Mouse (Mus musculus) midbrain, embryonic 14.5 days (tissue): ENCODE results near the gene Dok4. TPM values are rescaled to one million over a fixed set of nuclear protein-coding genes. Genes with fewer than 3 reads are reported as not detected.

Experiments used
- ATAC-seq: fragments of 200-750 bp; cut with Nextera tagmentation; 2 replicates; pipeline ENCODE4 v1.8.0; 2017; ENCODE audit warnings: moderate number of reproducible peaks, moderate library complexity; ENCODE audit not compliant: low FRiP score, low TSS enrichment
- DNase-seq: peaks from one replicate; pipeline ENCODE4 v3.0.0-alpha.2; 2015
- H3K27ac ChIP-seq: fragments of 300-500 bp; sonication (generic); replicated peaks from 2 replicates; pipeline ENCODE4 v1.5.1; 2014; ENCODE audit warnings: mild to moderate bottlenecking, low read depth, low read length, moderate library complexity
- H3K27me3 ChIP-seq: fragments of 300-500 bp; sonication (generic); 2 replicates; pipeline ENCODE4 v1.6.1; 2014; ENCODE audit warnings: low read length, control low read depth, mixed read lengths; ENCODE audit not compliant: control insufficient read depth, insufficient read depth
- H3K36me3 ChIP-seq: fragments of 300-500 bp; sonication (generic); 2 replicates; pipeline ENCODE4 v1.6.1; 2014; ENCODE audit warnings: low read length, control low read depth; ENCODE audit not compliant: control insufficient read depth, insufficient read depth
- H3K4me1 ChIP-seq: fragments of 300-500 bp; sonication (generic); 2 replicates; pipeline ENCODE4 v1.6.1; 2014; ENCODE audit warnings: mild to moderate bottlenecking, antibody characterized with exemption, low read length, control low read depth; ENCODE audit not compliant: control insufficient read depth, insufficient read depth
- H3K4me2 ChIP-seq: fragments of 300-500 bp; sonication (generic); 2 replicates; pipeline ENCODE4 v1.6.1; 2014; ENCODE audit warnings: mild to moderate bottlenecking, low read length, moderate library complexity
- H3K4me3 ChIP-seq: fragments of 300-500 bp; sonication (generic); replicated peaks from 2 replicates; pipeline ENCODE4 v1.5.1; 2014; ENCODE audit warnings: low read depth, low read length
- H3K9ac ChIP-seq: fragments of 300-500 bp; sonication (generic); replicated peaks from 2 replicates; pipeline ENCODE4 v1.6.1; 2014; ENCODE audit warnings: mild to moderate bottlenecking, low read length, moderate library complexity
- H3K9me3 ChIP-seq: fragments of 300-500 bp; sonication (generic); 2 replicates; pipeline ENCODE4 v1.6.1; 2016; ENCODE audit warnings: low read length, control low read depth, mixed read lengths; ENCODE audit not compliant: control insufficient read depth
- WGBS: fragments of 180-500 bp; shearing (Covaris S2); extraction: QIAGEN DNeasy Blood & Tissue Kit; methylation state at CpG from one replicate; pipeline ENCODE4 v1.1.7; 2014; 5-methylcytosine and 5-hydroxymethylcytosine counted together
- polyA plus RNA-seq: library from polyadenylated mRNA; unstranded; fragments of >200 nt; fragmentation: Nextera tagmentation; extraction: Ambion mirVana; gene quantifications from 2 replicates; pipeline ENCODE4 v1.2.1, GENCODE M21; 2014

Gene Dok4
- polyA plus RNA-seq: 65.0 and 77.9 TPM in 2 replicates

DNA sequence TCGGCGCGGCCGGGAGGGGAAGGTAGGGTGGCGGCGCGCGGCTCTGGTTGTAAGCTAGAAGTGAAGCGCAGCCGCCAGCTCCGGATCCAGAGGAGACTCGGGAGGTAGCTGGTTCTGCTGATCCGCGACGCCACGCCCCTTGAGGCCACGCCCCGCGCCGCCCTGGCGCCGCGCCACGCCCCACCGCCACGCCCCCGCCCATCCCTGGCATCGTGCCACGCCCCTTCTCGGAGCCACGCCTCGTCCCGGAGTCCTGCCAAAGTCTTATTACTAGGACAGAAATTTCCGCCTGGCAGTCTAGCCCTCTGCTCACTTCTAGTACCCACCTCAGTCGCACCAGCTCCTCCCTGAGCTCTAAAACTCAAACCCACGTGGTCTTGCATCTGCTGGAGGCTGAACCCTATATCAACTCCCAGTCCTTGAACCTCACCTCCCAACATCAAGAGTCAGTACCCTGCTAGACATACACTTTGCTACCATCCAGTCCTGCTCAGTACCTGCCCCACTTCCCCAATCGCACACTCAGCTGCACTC, at the start of gene Dok4:
Gene Dok4 (minus strand): TSS at position 134 of the 534 bp plus-strand sequence.
- Histone ChIP-seq H3K27me3 (peaks cover 12% of the 10 kb centered on the region), H3K4me2 (peak within 1 kb of the TSS; percentile 97), H3K9me3 (no peaks in the 10 kb centered on the region), H3K36me3 (no peaks in the 10 kb centered on the region), H3K27ac (no peak within 1 kb of the TSS), H3K9ac (peak within 1 kb of the TSS; percentile 60), H3K4me3 (peak within 1 kb of the TSS; percentile 55), H3K4me1 (peaks cover 20% of the 10 kb centered on the region)
- WGBS: 2% methylated on average over 34 of the region's 37 CpGs
- DNase-seq (peak; percentile 80), ATAC-seq (peak; percentile 69)

DNA sequence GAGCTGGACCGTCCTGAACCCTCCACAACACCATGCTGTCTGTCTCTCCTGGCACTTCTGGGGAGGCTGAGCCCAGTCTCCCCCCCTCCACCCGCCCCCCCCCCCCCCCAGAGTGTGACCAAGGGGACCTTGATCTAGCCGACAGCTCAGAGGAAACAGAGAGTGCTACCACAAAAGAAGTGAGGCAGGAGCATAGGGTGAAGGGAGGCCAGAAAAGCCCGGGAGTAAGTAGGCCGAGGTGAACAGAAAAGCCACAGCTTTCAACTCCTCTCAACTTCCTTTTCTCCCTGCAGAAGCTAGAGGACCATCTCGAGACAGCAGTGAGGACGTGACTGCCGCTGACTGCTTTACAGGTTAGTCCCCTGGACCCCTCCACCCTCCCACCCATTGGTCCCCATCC, 47.3 kb upstream of the Dok4 start, which contains the start of gene Adgrg5:
Gene Adgrg5 (plus strand): TSS at position 290 of the 400 bp plus-strand sequence.
- DNase-seq: no peak
- H3K4me2 ChIP-seq: no peak within 1 kb of the TSS
- H3K27me3 ChIP-seq: 0 out of 2 replicates have a peak, but pooled peaks cover under 1% of the 10 kb centered on the region
- no peaks in the 10 kb centered on the region for H3K4me1 ChIP-seq
- no peak within 1 kb of the TSS for H3K4me3 ChIP-seq
- H3K36me3 ChIP-seq: no peaks in the 10 kb centered on the region
- no peaks in the 10 kb centered on the region for H3K9me3 ChIP-seq
- ATAC-seq: no peak
- WGBS: 52% methylated on average over 5 of the region's 8 CpGs
- no peak within 1 kb of the TSS for H3K9ac ChIP-seq
- H3K27ac ChIP-seq: no peak within 1 kb of the TSS

DNA sequence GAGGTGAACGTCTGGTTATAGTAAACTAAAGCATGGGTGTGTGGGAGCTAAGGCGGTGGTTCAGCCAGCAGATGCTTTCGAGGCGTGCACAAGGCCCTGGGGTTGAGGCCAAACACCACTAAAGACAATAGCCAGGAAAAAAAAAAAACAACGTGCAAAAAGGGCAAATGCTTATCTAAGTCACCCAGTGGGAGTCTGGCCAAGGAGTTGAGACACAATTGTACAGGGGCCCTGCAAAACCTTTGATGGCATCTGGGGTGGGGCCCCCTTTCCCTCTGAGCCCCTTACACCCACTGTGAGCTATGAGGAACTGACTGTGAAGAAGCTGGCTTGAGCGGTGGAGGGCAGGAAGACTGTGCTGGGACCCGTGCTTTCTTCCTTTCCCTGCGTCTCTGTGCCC, 46.5 kb upstream of the Dok4 start:
- Histone ChIP-seq H3K9ac (no peak overlapping the region), H3K4me3 (no peak overlapping the region), H3K36me3 (no peaks in the 10 kb centered on the region), H3K27ac (no peak overlapping the region), H3K4me1 (peaks cover 6% of the 10 kb centered on the region), H3K4me2 (no peak overlapping the region), H3K27me3 (peaks cover 9% of the 10 kb centered on the region), H3K9me3 (no peaks in the 10 kb centered on the region)
- 39% methylated on average over 8 of the region's 8 CpGs for WGBS
- ATAC-seq (no peak), DNase-seq (no peak)

DNA sequence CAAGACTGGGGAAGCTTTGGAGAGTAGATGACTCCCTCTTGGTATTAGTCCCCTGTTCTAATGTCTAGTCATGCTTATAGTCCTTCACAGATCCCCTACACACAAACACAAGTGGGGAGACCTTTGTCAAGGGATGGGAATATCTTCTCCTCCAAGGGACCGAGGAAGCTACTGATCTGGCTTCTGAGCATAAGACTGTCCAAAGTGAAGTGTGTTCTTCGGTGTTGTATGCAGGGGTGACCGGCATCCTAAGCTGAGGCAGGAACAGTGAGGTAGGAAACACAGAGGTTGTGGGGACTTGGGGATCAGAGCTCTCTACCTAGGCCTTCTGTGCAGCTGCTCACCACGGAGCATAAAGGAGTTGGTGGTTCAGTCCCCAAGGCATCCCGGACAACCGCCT, 46.0 kb upstream of the Dok4 start:
- Histone ChIP-seq H3K9me3 (no peaks in the 10 kb centered on the region), H3K4me3 (no peak overlapping the region), H3K4me1 (peaks cover 10% of the 10 kb centered on the region), H3K27me3 (peaks cover 13% of the 10 kb centered on the region), H3K4me2 (no peak overlapping the region), H3K9ac (no peak overlapping the region), H3K27ac (no peak overlapping the region), H3K36me3 (no peaks in the 10 kb centered on the region)
- DNase-seq (no peak), ATAC-seq (no peak)
- WGBS: 70% methylated on average over 6 of the region's 6 CpGs

DNA sequence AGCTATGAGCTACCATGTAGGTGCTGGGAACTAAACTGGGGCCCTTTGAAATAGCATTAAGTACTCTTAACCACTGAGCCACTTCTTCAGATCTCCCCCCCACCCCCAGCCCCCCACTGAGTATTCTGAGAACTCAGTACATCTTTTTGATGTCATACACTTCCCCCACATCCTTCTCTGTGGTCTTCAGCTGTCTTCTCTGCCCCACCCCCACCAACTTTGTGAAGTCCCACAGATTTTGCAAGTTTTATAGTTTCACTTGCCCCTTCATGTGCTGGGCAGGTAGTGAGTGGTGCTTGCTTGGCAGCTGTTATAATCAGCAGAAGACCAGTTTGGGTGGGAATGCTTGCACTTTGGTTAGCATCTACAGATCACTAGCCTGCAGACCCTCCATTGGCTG, 43.1 kb upstream of the Dok4 start:
- no peak overlapping the region for H3K4me3 ChIP-seq
- H3K4me1 ChIP-seq: peaks cover 17% of the 10 kb centered on the region
- no peaks in the 10 kb centered on the region for H3K36me3 ChIP-seq
- ATAC-seq (no peak), DNase-seq (no peak)
- no peak overlapping the region for H3K9ac ChIP-seq
- no peaks in the 10 kb centered on the region for H3K9me3 ChIP-seq
- peaks cover 22% of the 10 kb centered on the region for H3K27me3 ChIP-seq
- H3K4me2 ChIP-seq: no peak overlapping the region
- H3K27ac ChIP-seq: no peak overlapping the region

DNA sequence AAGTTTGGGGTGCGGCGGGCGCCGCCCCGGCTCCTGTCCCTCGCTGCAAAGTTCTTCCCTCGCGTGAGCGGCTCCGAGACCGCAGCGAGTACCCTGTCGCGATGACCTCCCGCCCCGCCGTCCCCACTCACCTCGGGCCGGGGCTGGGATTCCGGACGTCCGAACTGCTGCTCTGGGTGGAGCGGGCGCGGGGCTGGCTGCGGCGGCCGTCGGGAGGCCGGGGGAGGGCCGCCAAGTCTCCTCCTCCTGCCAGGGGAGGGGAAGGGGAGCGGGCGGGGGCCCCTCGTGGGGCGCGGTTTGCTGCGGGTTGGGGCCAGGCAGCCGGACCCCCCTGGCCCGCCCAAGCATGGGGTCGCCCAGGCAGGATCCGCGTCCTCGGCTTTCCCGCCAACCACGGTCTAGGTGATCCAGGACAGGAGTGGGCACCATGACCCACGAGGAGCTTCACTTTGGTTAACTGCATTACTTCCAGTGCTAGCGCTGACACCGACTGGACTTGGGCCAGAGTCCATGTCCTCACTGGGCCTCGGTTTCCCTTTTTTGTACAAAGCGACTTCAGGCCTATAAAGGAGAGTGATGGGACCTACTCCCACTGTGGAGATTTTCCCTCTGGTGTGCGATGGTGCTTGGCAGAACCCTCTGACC, 41.8 kb upstream of the Dok4 start, which contains the start of gene Ccdc102a:
Gene Ccdc102a (minus strand): TSS at position 248 of the 645 bp plus-strand sequence.
- no peak for DNase-seq
- peaks cover 34% of the 10 kb centered on the region for H3K27me3 ChIP-seq

DNA sequence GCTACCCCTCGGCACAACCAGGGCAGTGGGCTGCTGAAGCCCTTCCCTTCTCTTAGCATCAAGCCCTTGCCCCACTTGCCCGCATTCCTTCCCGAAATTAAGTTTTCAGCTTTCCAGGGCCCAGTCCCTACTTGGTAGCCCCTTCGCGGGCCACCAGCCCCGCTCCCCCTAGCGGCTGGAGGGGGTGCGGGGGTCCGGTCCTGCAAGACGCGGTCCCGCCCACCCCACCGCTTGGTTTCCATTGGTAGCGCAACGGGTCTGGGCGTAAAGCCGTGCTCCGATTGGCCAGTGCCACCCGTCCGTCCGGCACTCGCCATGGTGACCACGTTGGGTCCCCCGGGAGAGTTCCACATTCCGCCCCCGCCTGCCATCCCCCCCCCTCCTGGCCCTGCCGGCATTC, 41.2 kb upstream of the Dok4 start:
- WGBS: under 1% methylated on average over 27 of the region's 27 CpGs
- Histone ChIP-seq H3K4me2 (peak overlapping the region; percentile 69), H3K9me3 (no peaks in the 10 kb centered on the region), H3K4me1 (peaks cover 22% of the 10 kb centered on the region), H3K36me3 (no peaks in the 10 kb centered on the region), H3K27ac (no peak overlapping the region), H3K27me3 (peaks cover 40% of the 10 kb centered on the region), H3K4me3 (peak overlapping the region; percentile 40), H3K9ac (peak overlapping the region; percentile 36)
- ATAC-seq: peak; percentile 94
- peak; percentile 92 for DNase-seq

More for the DNA sequence above, 41.8 kb upstream of the Dok4 start, which contains the start of gene Ccdc102a:
- ATAC-seq: peak; percentile 16; the same call in 1 of the 2 replicates
- Histone ChIP-seq H3K4me3 (peak within 1 kb of the TSS; percentile 40), H3K36me3 (no peaks in the 10 kb centered on the region), H3K9me3 (no peaks in the 10 kb centered on the region), H3K27ac (no peak within 1 kb of the TSS), H3K4me2 (peak within 1 kb of the TSS; percentile 69), H3K9ac (peak within 1 kb of the TSS; percentile 36), H3K4me1 (peaks cover 21% of the 10 kb centered on the region)
- WGBS: 2% methylated on average over 40 of the region's 51 CpGs

DNA sequence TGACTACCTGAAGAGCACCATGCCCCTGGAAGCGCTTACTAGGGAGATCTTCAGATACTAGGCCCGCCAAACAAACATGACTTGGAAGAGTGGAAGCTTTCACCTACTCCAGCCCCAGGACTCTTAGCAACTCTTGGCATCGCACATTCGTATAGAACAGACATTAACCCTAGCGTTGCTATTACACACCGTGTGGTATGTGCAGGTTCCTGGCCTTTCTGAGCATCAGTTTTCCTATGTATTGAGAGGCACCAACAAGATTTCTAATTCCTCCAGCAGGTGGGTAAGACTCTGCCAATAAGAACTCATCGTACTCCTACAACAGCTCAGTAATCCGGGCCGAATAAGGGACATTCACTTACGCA, 40.8 kb upstream of the Dok4 start:
- Histone ChIP-seq H3K4me1 (peaks cover 22% of the 10 kb centered on the region), H3K4me2 (peak overlapping the region; percentile 69), H3K4me3 (peak overlapping the region; percentile 40), H3K27ac (no peak overlapping the region), H3K36me3 (no peaks in the 10 kb centered on the region), H3K9me3 (no peaks in the 10 kb centered on the region), H3K9ac (peak overlapping the region; percentile 36; the same call in 1 of the 2 replicates), H3K27me3 (peaks cover 41% of the 10 kb centered on the region)
- 8% methylated on average over 10 of the region's 10 CpGs for WGBS
- DNase-seq (no peak), ATAC-seq (no peak; the same call in 1 of the 2 replicates)
